Mouse (Mus musculus) small intestine, adult 2 months (tissue): ENCODE results near the gene Taar2.

Experiments
- CTCF ChIP-seq: fragments of 200-500 bp; IDR thresholded peaks from 2 replicates; pipeline ENCODE4 v1.5.1; 2012; ENCODE audit warnings: low read depth, mild to moderate bottlenecking, control low read depth, inconsistent platforms, low read length, moderate library complexity, mixed read lengths; ENCODE audit not compliant: insufficient replicate concordance, insufficient read length; ENCODE audit errors: extremely low read depth
- POLR2A ChIP-seq: fragments of 200-500 bp; IDR thresholded peaks from 2 replicates; pipeline ENCODE4 v1.6.1; 2012; ENCODE audit warnings: low read depth, mild to moderate bottlenecking, control low read depth, inconsistent platforms, low read length, moderate library complexity

DNA sequence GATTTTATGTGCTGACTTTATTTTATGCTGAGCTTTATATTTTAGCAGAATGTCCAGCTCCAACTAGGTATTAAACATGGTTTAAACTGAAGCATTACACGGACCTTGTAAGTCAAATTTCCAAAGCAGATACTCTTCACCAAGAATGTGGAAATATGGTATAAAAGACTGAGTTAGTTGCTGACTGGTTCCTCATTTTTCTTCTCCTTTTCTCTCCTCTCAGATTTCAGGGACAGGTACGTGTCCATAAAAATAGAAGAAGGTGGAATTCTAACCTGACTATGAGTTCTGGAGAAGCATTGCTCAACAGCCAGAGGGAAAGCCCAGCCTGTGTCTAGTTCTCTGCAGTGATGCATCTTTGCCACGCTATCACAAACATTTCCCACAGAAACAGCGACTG is 18.3 kb upstream of the Taar2 start, which contains the start of gene Taar1:
- TF ChIP-seq CTCF (no peak), POLR2A (no peak)
